Mouse (Mus musculus): ENCODE results near the gene Npr2.

Npr2 gene

DNA sequence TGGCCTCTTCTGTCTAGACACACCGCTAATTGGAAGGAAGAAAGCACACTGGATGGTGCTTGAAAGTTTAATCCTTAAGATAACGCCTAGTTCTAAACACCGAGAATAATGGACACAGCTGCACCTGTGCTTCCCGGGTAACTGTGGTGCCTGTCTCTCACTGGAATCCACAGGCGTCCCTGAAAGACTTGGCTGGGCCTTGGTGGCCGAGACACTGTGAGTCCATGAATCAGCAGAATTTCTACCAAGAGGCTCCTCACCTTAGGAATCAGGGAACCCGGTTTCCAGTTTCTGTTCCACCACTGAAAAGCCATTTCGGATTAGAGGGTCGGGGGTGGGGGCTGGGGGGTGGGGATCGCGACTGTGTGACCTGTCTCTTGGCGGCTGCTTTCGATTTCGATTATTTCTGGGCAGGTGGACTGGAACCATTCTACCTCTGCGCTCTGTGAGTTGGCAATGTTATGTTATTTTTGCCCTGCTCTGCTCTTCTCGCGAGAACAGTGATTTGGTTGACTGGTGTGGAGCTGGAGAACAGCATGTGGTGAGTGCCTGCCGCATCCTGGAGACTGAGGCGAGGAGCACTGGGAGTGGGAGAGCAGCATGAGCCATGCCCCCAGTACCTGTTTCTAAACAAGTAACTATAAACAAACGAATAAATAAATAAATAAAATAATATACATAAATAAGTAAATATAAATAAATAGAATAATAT, 2.5 kb upstream of the Npr2 start:
- DNase-seq (ENCODE audit: low spot score), result no peak

DNA sequence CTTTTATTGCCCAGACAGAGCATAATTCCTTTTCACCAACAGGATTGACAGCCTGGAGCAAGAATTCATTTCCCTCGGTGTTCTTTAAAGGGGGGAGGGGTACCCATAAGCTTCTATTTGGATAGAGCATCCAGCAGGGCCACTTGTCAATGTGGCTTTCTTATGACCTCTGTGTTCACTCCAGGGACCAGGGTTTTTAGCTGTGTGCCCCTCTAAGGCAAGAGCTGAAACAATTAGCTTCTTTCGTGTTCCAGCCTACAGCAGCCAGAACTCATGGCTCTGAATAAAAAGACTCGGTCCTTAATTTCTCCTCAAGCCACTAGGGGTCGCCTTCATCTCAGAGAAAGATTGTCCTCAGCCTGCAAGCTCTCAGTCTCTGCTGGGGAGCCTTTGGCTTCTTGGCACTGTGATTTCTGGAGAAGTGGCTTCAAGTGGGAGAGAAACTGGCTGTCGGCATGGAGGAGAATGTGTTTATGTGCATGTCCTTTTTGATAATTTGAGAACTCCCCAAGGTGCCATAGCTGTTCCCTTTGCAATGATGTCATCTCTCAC, 1.6 kb upstream of the Npr2 start:
- peak; percentile 89 for DNase-seq (ENCODE audit: low spot score)

GRCm38 (mm10) chr4:43630671-43631045, 1.1 kb upstream of the Npr2 start:
- DNase-seq (ENCODE audit: low spot score), result no peak

DNA sequence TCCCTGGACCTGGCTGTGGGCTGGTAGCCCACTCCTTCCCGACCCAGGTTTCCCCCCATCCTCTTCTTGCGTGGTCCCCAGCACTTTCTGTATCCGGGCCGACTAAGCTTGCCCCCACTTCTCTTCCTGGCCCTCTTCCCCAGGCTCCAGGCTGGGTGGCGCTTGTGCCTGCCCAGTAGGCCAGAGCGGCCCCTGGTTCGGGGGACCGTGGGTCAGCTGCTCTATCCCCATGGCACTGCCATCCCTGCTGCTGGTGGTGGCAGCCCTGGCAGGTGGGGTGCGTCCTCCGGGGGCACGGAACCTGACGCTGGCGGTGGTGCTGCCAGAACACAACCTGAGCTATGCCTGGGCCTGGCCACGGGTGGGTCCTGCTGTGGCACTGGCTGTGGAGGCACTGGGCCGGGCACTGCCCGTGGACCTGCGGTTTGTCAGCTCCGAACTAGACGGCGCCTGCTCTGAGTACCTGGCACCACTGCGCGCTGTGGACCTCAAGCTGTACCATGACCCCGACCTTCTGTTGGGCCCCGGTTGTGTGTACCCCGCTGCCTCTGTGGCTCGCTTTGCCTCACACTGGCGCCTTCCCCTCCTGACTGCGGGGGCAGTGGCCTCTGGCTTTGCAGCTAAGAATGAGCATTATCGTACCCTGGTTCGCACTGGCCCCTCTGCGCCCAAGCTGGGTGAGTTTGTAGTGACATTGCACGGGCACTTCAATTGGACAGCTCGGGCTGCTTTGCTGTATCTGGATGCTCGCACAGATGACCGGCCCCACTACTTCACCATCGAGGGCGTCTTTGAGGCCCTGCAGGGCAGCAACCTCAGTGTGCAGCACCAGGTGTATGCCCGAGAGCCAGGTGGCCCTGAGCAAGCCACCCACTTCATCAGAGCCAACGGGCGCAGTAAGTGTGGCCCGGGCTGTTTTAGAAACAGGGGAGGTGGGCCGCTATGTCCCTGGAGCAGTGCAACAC, 503 bp downstream of the Npr2 start:
- no peak for DNase-seq (ENCODE audit: low spot score)

DNA sequence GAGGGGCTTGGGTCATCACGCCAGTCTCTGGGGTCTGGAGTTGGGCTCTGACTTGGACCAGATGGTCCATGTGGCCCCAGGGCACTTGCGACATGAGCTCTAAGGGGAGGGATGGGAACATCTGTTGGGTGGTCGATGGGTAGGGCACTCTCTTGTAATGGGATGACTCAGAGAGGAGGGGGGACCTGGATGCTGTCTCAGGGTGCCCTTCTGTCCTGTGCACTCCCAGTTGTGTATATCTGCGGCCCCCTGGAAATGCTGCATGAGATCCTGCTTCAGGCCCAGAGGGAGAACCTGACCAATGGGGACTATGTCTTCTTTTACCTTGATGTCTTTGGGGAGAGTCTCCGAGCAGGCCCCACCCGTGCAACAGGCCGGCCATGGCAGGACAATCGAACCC, 1.6 kb downstream of the Npr2 start:
- no peak for DNase-seq (ENCODE audit: low spot score)

- DNase-seq (ENCODE audit: low spot score), result no peak
Measured at GRCm38 (mm10) chr4:43633736-43634135, 2.0 kb downstream of the Npr2 start.

GRCm38 (mm10) chr4:43634621-43635374, 3.1 kb downstream of the Npr2 start:
- DNase-seq (ENCODE audit: low spot score), result no peak

DNA sequence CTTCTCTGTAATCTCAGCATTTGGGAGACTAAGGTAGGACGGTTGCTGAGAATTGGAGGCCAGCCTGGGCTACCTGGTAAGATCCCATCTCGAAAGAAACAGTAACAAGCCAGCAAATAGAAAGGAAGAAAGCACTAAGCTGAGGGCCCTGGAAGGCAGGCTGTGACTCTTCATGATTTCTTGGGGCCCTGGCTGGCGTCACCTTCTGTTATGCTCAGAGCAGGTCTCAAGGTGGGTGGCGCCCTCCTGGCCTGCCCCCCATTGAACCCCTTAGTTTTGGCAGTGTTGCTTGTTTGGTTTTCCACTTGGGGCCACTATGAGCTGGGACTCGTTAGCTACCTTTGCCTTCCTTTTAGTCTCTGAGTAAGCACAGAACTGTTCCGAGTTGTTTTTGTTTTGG, 5.0 kb downstream of the Npr2 start:
- no peak for DNase-seq (ENCODE audit: low spot score)

DNA sequence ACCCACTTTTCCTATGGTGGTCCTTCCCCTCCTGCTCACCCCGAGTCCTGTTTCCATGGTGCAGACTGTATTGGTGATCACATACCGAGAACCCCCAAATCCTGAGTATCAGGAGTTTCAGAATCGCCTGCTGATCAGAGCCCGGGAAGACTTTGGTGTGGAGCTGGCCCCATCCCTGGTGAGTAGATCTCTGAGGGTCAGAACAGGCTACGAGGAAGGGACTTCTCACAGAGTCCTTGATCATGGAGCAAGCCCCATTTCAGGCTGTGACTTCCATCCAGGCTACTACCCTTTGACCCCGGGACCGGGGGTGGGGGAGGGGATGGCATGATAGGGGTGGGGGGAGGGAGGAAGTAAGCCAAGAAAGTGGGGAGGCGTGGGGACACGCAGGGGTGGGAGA, 8.3 kb downstream of the Npr2 start:
- no peak for DNase-seq (ENCODE audit: low spot score)

DNA sequence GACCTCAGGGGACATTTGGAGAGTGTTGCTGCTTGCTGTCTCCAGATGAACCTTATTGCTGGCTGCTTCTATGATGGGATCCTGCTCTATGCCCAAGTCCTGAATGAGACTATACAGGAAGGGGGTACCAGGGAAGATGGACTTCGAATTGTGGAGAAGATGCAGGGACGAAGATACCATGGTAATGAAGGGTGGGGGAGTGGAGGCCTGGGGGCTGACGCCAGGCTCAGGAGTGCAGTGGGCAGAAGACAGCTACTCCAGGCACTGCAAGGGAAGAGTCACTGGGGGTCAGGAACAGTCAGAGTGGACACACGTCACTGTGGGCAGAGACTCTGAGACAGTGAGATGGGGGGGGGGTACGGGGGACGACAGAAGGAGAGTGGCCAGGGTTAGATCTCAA, 8.8 kb downstream of the Npr2 start:
- DNase-seq (ENCODE audit: low spot score), result no peak

DNA sequence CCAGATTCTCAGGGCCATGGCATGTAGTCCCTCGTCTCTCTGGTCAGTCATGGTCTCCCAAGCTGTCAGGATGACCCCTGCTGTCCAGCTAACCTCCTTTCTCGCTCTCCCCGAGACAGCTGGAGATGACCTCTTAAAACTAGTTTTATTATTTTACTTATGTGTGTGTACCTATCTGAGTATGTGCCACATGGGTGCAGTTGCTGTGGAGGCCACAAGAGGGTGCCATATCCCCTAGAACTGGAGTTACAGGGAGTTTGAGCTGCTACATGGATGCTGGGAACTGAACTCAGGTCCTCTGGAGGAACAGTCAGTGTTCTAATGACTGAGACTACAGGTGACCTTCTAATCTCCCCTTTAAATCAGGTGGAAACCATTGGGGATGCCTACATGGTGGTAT, 18.0 kb downstream of the Npr2 start:
- no peak for DNase-seq (ENCODE audit: low spot score)

DNA sequence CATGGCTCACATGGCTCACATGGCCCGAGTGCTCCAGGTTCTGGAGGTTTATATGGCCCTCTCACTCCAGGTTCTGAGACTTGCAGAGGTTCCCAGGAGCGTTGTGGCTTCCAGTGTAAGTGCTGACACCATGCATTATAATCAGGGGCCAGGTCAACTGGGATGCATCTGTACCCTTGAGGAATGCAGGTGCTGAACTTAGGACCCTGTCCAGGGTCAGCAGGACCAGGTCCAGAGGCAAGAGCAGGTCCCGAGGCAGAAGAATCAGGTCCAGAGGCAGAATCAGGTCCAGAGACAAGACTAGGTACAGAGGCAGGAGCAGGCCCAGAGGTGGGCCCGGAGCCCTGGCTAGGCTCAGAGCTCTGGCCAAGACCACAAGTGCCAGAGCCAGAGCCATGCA, 21.0 kb downstream of the Npr2 start:
- no peak for DNase-seq (ENCODE audit: low spot score)

DNA sequence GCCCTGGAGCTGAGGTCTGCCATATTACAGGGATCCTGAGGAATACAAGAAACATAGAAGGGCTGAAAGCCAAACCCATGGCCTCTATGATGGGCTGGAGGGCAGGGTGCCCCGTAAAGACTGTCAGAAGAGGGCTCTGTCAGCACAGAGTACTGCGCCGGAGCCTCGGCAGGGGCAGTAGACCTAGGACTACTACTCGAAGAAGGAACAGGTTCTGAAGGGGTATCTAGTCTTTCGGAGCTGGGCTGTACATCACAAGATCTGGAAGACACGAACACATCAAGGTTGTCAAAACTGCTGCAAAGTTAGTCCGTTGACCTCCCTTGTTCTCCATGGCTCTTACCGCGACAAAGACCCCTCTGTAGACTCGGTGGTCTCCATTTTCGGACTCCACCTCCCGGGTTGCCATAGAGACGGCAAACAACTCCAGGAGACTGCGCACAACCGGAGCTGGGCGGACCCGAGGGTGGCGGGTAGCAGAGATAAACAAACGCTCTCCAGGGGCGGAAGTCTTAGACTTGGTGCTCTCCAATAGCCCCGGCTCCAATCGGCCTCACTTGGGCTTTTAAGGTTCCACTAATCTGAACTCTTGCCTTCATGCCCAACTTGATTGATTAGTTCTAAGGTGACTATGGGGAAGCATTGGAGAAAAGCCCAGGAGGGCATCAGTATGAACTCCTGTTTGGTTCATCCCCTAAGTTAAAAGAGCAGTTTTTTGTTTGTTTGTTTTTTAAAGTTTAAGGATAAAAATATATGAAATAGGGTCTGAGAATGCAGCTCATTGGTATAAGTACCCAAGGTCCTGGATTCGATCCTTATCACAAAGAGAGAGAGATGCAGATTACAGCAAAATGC, 21.7 kb downstream of the Npr2 start, which contains the start of gene Spag8:
Gene Spag8, minus strand, starts transcription at position 434 of the 855 bp plus-strand sequence.
- no peak for DNase-seq (ENCODE audit: low spot score)

- no peak for DNase-seq (ENCODE audit: low spot score)
Measured at GRCm38 (mm10) chr4:43655656-43656338, 24.1 kb downstream of the Npr2 start.

DNA sequence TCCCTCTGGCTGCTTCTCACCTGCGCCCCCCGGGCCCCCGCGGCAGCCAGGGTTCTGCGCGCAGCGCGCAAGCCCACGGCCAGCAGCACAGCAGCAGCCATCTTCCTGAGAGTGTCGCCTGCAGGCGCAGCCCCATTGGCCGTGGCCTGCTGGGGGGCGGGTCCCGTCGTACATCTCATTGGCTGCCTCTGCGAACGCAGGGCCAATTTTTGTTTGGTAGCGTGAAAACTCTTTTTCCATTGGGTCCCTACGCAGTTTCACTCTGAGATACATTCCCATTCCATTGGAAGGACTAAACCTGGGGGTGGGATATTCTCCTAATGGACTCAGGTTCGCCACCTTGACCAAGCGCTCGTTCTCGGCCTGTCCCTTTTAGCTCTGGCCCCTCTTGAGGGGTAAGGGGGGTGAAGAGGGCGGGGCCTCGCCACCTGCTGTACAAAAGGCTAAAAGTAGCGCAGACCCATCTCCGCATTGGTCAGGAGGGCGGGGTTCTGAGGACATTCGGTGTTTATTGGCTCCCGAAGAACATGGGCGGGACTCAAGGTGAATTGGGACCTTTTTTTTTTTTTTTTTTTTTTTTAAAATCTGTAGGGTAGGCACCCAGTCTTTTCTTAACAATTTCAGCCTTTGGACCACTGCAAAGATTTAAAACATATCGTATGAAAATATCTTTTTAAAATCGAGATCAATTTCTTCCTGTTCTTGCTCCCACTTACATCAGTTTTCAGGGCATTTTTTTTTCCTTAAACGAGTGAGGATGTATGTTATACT, 24.8 kb downstream of the Npr2 start, which contains the start of gene Hint2:
Gene Hint2, minus strand, starts transcription at position 128 of the 771 bp plus-strand sequence.
- DNase-seq (ENCODE audit: low spot score), result peak; percentile 95

DNA sequence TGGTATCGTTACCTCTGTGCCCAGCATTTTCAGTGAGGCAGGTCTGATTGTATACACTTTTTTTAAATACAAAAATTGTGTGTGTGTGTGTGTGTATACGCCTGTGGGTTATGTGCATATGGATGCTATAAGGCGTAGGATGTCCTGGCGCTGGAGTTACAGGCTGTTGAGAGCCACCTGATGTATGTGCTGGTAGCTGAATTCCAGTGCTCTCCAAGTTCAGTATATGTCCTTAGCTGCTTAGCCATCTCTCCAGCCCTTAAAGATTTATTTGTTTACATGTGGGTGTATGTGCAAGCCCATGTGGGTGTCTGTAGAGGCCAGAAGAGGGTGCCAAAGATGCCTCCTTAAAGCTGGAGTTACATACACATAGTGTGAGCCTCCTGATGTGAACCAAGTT, 25.4 kb downstream of the Npr2 start:
- DNase-seq (ENCODE audit: low spot score), result no peak

DNA sequence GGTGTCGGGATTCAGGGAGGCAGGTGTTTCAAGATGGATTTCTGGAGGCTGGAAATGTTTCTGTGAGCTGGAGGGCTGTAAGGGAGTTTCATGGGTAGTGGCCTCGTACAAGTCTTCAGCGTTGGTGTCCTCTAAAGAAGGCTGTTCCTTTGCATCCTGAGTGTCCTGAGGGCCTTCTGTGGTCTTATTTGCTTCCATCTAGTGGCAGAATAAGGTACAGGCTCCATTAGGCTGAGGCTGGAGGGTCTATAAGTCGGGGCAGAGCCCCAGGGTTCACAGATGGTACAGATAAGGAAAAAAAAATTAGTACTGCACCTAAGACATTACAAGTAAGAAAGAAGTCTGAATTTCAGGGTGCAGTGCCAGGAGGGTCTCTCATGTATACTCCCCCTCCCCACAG, 34.7 kb downstream of the Npr2 start:
- DNase-seq (ENCODE audit: low spot score), result no peak

DNA sequence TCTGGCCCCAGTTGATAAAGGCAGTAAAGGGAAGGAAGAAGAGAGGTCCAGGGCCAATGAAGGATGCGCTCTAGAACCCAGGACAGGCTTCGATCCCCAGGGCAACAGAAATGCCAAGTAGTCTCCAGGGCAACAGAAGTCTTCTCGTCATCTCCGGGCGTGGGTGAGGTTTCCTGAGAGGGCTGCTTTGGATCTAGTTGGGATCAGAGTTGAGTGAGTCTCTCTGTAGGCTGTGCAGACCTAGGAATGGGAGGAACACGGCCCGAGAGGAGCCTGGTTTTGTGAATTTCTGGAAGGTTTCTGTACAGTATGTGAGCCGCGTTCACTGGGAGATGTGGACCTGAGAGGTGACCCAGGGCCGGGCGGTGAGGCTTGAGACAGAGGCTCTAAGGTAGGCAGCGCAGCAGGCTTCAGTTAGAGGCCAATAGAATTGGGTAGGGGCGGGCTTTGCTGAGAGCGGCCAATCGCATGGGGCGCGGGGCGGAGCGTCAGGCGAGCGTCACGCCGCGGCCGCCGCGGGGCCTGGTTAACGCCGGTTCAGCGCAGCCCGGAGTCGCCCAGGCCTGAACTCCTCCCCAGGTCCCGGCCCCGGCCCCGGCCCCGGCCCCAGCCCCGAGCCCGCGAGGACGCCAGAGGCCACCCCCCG, 37.2 kb downstream of the Npr2 start, which contains the start of the genes Tmem8b and Fam221b:
Gene Tmem8b, plus strand, starts transcription at position 190 of the 646 bp plus-strand sequence.
Gene Fam221b, minus strand, starts transcription at position 364 of the 646 bp plus-strand sequence.
- peak; percentile 89 for DNase-seq (ENCODE audit: low spot score)

DNA sequence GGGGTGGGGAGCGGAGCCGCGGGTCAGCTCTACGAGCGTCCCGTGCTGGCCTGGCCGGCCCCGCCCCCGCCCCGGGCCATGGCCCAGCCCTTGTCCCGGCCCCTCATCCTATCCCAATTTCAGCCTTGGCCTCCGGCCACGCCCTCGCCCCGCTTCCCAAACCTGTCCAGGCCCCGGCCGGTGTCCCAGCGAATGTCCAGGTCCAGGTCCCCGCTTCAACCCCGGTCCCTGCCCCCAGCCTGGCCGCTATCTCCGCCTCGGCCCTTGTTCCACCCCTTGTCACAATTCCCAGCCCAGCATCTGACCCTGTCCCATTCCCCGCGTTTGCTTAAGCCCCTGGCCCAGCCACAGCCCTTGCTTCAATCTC, 37.7 kb downstream of the Npr2 start:
- peak; percentile 49 for DNase-seq (ENCODE audit: low spot score)

All from layer of hippocampus, adult 11-12 months (tissue).